Mouse (Mus musculus): ENCODE data around the gene Trpc4.

Trpc4 gene

GRCm38 (mm10) chr3:54274651-54275050 lies 118.8 kb downstream of the Trpc4 start:
- no peak for DNase-seq

- no peak for DNase-seq
Measured at GRCm38 (mm10) chr3:54289731-54290130, 133.9 kb downstream of the Trpc4 start.

GRCm38 (mm10) chr3:54310604-54311003 lies 154.8 kb downstream of the Trpc4 start:
- DNase-seq, result no peak

- DNase-seq, result no peak
Measured at GRCm38 (mm10) chr3:54314055-54314454, 158.2 kb downstream of the Trpc4 start.

- DNase-seq, result peak; percentile 91
Measured at GRCm38 (mm10) chr3:54352891-54353652, 197.2 kb downstream of the Trpc4 start.

- no peak for DNase-seq
Measured at GRCm38 (mm10) chr3:54357561-54357960, 201.7 kb downstream of the Trpc4 start.

GRCm38 (mm10) chr3:54358463-54359189 lies 202.8 kb downstream of the Trpc4 start:
- DNase-seq, result peak; percentile 96

- DNase-seq, result peak; percentile 89
Measured at GRCm38 (mm10) chr3:54360897-54361296, 205.1 kb downstream of the Trpc4 start, which contains the start of gene Postn. Gene Postn (plus strand): TSS chr3:54361109.

GRCm38 (mm10) chr3:54361656-54362055 lies 205.8 kb downstream of the Trpc4 start:
- DNase-seq, result no peak

Measured in heart, adult 11 months (tissue).